Mouse (Mus musculus): ENCODE measurements around the gene Top2a.

Top2a gene

DNA sequence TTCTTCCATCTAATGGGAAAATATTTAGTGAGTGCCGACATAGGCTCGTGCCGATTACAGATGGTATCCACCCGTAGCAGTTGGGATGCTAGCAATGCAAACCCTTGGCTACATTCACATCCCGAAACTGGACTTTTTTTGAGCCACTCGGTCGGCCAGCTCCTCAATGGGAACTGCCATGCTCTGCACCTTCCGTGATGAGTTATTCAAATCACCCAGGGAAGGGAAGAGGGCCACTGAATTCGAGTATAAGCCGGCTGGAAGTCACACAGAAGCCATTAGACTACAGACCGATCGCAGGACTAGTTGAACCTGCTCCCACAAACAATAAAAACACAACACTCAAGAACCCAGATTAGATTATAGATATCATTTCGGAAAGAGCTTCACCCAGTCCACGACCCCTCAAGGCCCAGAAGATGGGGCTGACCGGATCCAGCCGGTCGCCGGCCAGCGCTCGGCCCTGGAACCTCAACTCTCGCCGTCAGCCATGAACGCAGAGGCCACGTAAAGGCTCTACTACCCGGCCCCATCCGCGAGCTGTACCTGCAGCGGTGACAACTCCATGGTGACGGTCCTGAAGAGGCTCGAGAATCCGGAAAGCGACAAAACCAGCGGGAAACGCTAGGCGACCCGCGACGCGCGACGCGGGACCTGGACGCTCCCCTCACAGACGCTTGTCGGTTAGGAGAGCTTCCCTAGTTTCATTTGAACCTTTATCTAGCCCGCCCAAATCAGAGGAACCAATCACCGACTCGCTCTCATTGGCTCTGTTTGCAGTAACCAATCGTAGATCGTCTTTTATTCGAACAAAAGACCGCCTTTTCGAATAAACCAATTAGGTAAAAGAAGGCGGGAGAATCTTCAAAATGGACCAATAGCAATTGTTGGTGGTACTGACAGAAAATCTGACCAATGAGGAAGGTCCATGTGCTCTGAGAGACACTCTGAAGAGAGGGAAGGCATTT, at the start of gene Top2a:
TSS of gene Top2a (minus strand) at position 690 of the 968 bp plus-strand sequence.
- peak; percentile 95 for DNase-seq

- no peak for DNase-seq
These were observed 49.8 kb upstream of the Top2a start for GRCm38 (mm10) chr11:99073781-99074180.

DNA sequence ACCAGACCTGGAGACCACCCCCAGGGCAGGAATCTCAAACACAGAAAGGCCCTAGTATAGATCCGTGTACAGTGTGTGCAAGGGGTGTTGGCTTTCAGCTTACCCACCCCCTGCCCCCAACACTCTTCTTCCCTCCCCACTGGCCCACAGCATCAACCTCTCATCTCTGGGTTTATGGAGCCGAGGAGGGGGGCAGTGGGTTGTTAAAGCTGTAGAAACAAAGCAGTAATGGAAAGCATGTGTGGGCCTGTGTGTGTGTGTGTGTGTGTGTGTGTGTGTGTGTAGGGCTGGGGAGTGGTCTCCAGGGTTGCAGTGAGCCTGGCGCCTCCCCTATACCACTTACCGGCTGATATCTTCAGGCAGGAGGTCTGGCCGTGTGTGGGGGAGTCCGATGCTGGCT, 47.9 kb upstream of the Top2a start:
- DNase-seq: no peak

GRCm38 (mm10) chr11:99068455-99068854, 44.5 kb upstream of the Top2a start:
- no peak for DNase-seq

DNA sequence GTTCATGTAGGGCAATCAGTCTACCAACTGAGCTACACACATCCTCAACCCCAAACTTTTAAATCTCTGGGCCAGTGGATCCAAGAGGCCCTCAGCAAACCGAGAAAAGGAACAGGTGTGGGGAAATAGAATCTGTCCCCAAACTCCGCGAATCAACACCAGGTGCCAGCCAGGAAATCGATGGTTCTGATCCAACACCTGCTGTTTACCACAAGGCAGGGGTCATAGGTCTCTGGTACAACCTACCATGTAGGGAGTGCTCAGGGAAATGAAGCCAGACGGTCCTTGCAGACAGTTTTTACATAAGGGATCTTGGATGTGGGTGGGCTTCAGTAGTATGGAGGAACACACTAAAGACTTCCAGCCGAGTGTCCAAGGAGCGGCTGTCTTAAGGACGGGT, 43.6 kb upstream of the Top2a start:
- no peak for DNase-seq

DNA sequence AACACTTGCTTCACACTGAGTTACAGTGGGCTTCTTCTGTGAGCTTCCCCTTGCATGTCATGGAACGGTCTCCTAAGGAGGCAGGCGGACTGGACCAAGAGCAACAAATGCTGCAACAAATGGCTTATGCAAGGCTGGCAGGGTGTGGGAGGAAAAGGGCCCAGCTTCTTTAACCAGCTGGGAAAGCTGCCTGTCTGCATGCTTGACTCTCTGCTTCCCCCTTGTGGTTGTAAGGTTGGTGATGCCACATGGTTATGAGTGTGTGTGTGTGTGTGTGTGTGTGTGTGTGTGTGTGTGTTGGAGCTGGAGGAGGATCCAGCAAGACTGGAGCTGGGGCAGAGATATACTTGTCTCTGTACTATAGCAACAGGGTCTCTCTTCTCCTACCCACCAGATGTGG, 42.0 kb upstream of the Top2a start:
- DNase-seq: peak; percentile 90

DNA sequence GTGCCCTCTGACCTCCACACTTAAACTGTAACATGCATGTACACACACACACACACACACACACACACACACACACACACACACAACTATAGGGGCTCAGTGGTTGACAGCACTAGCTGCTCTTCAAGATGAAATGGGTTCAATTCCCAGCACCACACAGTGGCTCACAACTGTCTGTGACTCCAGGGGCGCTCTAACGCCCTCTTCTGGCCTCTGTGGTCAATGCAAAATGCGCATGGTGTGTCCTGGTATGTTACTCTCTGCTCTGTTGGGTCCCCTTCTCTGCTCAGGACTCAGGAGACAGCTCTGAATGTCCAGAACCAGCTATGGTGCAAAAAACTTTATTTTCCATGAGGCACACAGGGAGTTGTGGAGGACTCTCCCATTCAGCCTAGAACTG, 41.4 kb upstream of the Top2a start:
- no peak for DNase-seq

DNA sequence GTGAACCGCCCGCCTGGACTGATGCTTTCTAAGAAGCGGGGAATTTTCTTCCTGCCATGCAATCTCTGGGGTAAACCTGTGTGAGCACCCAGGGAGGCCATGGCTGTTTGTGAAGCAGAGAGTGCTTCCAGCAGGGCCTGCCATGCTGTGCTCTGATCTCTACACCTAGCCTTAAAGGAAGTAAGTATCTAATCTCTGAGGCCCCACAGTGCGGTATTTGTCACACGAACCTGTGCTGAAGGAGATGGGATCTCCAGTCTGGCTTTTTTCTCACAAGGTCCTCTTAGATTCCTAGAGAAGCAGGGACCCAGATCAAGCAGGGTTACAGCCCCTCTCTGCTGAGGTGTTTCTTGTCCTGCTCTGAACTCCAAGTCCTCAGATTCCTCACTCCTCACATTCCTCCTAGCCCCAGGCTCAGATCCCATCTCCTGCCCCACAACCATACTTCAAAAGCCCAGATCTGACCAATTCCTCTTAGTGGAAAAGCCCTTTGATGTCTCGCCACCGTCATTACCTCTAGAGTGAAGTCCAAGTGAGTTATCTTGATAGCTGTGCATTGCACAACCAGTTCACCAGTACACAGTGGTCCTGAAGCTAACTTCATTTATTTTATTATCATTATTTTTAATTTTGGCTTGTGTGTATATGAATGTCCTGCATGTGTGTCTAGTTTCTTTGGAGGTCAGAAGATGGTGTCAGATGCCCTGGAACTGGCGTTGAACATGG, 39.6 kb upstream of the Top2a start:
- DNase-seq: no peak

DNA sequence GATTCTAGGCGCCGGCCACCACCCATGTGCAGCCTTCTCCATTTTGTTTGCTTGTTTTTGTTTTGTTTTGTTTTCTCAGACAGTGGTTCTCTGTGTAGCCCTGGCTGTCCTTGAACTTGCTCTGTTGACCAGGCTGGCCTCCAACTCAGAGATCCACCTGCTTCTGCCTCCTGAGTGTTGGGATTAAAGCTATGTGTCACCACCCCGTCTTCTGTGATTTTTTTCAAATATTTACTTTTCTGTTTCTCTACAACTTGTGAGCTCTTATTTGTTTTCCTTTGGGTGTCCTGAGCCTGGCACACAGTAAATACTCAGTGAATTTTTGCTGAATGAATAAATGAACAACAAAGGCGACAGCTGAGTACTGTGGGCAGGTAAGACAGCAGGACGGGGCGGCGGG, 38.7 kb upstream of the Top2a start:
- DNase-seq: no peak

DNA sequence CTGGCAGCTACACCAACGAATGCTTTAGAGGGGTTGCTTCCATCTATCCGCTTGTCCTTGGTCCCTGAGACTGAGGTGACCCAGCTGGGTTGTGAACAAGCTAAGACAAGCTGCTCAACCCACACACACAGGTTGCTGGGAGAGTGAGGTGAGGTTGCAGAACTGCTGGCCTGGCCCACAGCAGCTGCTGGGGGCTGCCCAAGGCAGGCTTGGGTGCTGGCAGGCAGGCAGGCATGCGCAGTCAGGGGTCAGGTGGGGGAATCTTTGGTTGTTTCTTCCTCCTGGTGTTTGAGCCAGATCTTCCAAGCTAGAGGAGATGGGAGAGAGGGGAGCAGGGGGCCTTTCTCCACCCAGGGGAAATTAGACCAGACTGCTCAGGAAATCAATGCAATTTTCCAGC, 36.4 kb upstream of the Top2a start:
- no peak for DNase-seq

DNA sequence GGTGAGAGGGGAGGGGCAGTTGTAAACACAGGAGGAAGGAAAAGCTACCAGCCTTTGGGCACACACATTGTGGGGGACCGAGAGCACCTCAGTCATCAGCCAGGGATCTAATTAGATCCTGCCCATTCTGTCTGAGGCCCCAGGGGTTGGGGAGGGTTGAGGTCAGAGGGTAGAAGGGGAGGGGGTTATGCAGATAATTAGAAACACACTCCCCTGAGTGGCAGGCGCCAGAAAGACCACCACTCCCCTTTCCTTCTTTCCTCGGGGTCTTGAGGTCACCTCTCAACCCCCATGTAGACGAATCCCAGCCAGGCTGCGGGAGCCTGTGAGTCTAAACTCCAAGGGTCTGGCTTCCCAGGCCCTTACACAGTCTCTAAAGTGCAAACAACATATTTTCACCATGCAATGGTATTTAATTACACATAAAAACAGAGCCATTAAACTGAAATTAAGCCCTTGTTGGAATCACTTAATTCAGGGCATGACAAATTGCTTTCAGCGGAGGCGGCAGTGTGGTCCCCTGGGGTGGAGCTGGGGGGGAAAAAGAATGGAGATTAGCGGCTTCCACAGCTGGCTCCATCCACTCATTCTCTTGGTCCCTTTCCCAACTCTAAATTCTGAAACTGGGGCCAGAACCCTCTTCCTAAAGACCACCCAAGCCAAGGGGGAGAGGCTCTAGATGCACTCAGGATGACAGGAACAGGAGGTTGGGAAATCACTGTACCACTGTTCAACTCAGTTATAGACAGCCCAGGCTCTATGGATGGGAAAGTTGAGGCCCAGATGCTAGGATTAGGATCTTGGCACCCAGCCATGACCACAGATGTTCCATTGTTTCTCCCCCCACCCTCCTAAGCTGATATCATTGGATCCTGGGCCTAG, 31.8 kb upstream of the Top2a start:
- no peak for DNase-seq

DNA sequence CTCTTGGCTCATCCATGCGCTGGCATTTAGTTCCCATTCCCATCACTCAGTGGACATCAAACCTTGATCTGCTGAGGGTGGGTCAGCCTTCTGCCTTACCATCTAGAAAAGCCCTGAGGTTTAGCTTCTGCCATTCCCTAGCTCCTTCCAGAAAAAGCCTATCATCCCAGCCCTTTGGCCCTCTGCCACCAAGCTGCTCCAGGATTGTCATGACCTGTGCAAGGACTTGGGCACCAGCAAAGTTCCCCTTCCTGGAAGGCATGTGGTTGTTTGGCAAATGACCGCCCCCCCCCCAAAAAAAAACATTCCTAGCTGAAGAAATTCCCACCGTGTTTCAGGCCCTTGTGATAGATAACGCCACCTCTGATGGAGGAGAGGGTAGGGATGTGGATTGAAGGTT, 31.2 kb upstream of the Top2a start:
- no peak for DNase-seq

GRCm38 (mm10) chr11:99047643-99048042, 23.7 kb upstream of the Top2a start:
- DNase-seq: no peak

DNA sequence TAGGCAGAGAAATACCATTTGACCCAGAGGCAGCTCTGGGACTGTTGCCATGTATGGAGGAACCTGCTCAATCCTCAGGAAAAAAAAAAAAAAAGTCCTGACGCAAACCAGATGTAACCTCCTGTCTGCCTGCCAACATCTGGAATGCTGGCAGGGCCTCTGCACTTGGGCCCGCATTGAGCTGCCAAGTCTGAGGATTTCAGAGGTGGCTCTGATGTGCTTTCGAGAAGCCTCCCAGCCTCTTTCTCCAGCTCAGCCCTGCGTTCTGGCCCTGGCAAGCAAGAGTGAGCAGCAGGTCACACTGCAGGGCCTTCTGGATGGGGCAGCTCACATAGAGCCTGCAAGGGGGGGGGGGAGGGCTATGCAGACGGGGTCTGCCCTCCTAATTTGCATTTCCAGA, 23.1 kb upstream of the Top2a start:
- no peak for DNase-seq

- DNase-seq: no peak
These were observed 21.3 kb upstream of the Top2a start for GRCm38 (mm10) chr11:99045159-99045889.

DNA sequence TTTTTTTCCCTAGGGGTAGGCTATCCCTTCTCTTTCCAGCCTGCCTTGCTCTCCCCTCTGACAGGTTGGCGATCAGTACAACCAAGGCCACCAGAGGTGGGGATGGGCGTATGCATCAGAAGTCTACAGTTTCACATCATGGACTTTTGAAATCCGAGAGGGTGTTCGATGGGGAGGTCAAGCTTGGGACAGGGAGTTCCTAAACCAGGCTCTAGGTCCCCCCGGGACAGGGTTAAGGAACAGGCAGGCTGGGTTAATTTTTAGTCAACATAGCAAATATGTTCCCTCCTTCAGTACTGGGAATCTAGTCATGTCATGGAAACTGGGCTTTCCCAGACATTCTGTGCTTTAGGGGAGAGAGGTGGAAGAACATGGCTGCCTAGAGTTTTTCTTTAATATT, 20.3 kb upstream of the Top2a start:
- no peak for DNase-seq

DNA sequence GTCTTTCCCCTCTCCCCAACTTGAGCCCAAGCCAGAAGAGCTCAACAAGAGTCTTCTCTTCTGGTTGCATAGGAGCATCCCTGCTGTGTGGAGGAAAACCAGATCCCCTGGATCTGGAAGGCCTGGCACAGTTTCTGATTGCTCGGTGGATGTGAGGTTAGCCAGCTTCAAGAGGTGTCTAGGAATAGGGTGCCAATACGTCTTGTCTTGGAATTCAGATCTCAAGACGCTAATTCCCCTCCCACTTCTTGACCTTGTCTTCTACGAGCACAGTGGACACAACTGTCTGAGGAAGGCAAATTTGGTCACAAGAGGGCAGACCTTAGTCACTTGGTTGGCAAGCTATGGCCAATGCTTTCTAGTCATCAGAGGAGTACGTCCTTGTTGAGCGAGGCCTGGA, 19.6 kb upstream of the Top2a start:
- DNase-seq: no peak

DNA sequence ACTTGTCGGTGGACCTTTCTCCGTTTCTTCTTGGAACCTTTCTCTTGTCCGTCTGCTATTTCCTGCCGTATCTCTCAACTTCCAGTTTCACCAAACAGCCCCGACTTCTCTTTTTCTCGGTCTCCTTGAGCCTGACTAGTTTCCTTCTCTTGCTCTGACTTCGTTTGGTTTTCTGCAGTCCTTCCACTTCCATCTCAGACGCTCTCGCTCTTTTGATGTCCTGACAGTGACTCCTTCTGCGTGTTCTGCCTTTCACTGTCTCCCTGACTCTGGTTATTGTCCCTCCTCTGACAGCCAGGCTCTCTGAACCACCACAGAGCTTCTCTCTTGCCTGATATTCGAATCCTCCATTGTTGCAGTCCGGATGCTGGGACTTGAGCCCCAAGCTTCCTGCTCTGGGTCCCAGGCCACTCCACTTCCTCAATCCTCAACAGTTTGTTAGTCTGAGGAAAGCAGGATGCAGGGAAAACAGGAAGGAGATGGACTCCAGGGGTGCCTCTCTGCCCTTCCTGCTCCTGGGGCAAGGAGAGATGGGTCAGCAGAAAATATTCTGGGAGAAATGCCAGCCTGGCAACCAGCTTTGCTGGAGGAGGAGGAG, 18.9 kb upstream of the Top2a start:
- DNase-seq: no peak

DNA sequence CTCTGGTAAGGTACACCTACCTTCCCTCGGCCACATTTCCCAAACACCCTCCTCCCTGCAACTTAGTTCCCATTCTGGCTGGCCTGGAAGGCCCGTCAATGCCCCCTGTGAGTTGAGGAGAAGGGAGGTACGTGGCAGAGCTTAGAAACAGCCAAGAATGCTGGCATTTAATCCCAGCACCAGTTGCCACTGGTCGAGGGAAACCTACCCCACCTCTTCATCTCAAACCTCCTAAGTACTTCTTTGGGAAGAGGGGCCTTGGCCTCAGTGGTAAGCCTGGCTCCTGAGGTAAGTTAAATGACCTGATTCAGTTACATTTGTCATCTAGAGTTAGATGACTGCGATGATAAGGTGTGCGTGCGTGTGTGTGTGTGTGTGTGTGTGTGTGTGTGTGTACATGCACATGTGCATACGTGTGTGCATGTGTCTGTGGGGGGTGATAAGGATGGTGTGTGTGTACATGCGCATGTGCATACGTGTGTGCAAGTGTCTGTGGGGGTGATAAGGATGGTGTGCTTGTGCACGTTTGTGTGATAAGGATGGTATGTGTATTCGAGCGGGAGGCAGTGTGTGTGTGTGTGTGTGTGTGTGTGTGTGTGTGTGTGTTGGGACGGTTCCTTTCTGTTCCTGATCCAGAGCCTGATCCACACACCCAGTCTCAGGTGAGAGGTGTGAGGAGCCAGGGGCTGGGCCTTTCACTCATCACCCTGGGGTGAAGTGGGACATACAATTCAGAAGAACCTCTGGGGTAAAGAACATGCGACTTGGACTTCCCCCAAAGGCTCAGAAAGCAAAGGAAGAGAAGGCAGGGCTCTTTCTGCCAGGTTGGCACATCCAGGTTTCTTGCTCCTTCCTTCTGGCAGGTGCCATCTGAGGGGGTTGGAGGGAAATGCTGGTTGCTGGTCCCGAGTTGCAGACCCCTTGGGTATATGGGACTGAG, 18.1 kb upstream of the Top2a start:
- DNase-seq: no peak

GRCm38 (mm10) chr11:99041051-99041729, 17.2 kb upstream of the Top2a start, which contains the start of gene Igfbp4:
Gene Igfbp4 (plus strand): TSS chr11:99041244.
- DNase-seq: no peak
